Mouse (Mus musculus): ENCODE measurements around the gene Il25. TPM values are rescaled to one million over a fixed set of nuclear protein-coding genes. Genes with fewer than 3 reads are reported as not detected.

The Il25 gene
- polyA plus RNA-seq, 1 experiment from 2014 or later = 0.28 TPM

DNA sequence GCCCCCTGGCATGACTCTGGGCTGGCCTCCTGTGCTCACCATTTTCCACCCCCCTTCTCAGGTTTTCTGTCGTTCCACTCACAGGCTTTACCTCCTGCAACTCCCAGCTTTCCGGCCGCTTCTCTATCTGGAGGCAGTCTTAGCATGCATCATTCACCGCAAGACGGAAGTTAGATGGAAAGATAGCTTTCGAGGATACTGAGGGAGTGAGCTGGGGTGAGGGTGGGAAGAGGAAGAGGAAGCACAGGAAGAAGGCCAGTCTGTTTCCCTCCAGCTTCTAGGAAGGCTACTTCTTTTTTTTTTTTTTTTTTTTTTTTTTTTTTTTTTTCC, 4.3 kb downstream of the Il25 start:
- WGBS = 57% methylated on average over 6 of the region's 6 CpGs
- peaks cover 11% of the 10 kb centered on the region for H3K4me1 ChIP-seq (replicated peaks; ENCODE audit: control insufficient read depth, insufficient read depth, low read length)
- H3K27ac ChIP-seq (ENCODE audit: low read depth) = peak overlapping the region; percentile 75; the same call in 1 of the 2 replicates
- ATAC-seq (replicated peaks; ENCODE audit: low FRiP score, low TSS enrichment, low read depth) = peak; percentile 42; the same call in 1 of the 2 replicates
- 0 out of 2 replicates have a peak overlapping the region, but pooled peaks have one; percentile 11 for H3K9ac ChIP-seq (ENCODE audit: low read length)
- H3K27me3 ChIP-seq (replicated peaks; ENCODE audit: control insufficient read depth, insufficient read depth, low read length) = no peaks in the 10 kb centered on the region
- H3K36me3 ChIP-seq (ENCODE audit: control insufficient read depth, insufficient read depth, low read length) = no peaks in the 10 kb centered on the region
- H3K4me3 ChIP-seq (ENCODE audit: low read depth, low read length) = no peak overlapping the region
- 0 out of 2 replicates have a peak overlapping the region, but pooled peaks have one; percentile 4 for H3K4me2 ChIP-seq (ENCODE audit: low read length)
- no peak for DNase-seq (ENCODE audit: low spot score)
- H3K9me3 ChIP-seq (ENCODE audit: control insufficient read depth, low read length) = no peaks in the 10 kb centered on the region

GRCm38 (mm10) chr14:54937361-54938182, 5.1 kb downstream of the Il25 start:
- H3K4me3 ChIP-seq (ENCODE audit: low read depth, low read length) = no peak overlapping the region
- no peak overlapping the region for H3K4me2 ChIP-seq (ENCODE audit: low read length)
- no peak overlapping the region for H3K9ac ChIP-seq (ENCODE audit: low read length)
- H3K27ac ChIP-seq (ENCODE audit: low read depth) = no peak overlapping the region
- no peak for ATAC-seq (replicated peaks; ENCODE audit: low FRiP score, low TSS enrichment, low read depth)
- 89% methylated on average over 16 of the region's 16 CpGs for WGBS
- H3K4me1 ChIP-seq (replicated peaks; ENCODE audit: control insufficient read depth, insufficient read depth, low read length) = peaks cover 10% of the 10 kb centered on the region
- no peak for DNase-seq (ENCODE audit: low spot score)
- no peaks in the 10 kb centered on the region for H3K27me3 ChIP-seq (replicated peaks; ENCODE audit: control insufficient read depth, insufficient read depth, low read length)
- no peaks in the 10 kb centered on the region for H3K36me3 ChIP-seq (ENCODE audit: control insufficient read depth, insufficient read depth, low read length)
- no peaks in the 10 kb centered on the region for H3K9me3 ChIP-seq (ENCODE audit: control insufficient read depth, low read length)

- Histone ChIP-seq H3K27me3 (replicated peaks; ENCODE audit: control insufficient read depth, insufficient read depth, low read length) (no peaks in the 10 kb centered on the region), H3K36me3 (ENCODE audit: control insufficient read depth, insufficient read depth, low read length) (no peaks in the 10 kb centered on the region), H3K4me3 (ENCODE audit: low read depth, low read length) (no peak overlapping the region), H3K4me2 (ENCODE audit: low read length) (no peak overlapping the region), H3K9ac (ENCODE audit: low read length) (no peak overlapping the region), H3K27ac (ENCODE audit: low read depth) (no peak overlapping the region), H3K4me1 (replicated peaks; ENCODE audit: control insufficient read depth, insufficient read depth, low read length) (peaks cover 5% of the 10 kb centered on the region; the same call in 1 of the 2 replicates), H3K9me3 (ENCODE audit: control insufficient read depth, low read length) (no peaks in the 10 kb centered on the region)
- WGBS = 76% methylated on average over 15 of the region's 15 CpGs
- DNase-seq (ENCODE audit: low spot score) = no peak
- ATAC-seq (replicated peaks; ENCODE audit: low FRiP score, low TSS enrichment, low read depth) = no peak
Measured at GRCm38 (mm10) chr14:54938431-54939219, 6.1 kb downstream of the Il25 start.

DNA sequence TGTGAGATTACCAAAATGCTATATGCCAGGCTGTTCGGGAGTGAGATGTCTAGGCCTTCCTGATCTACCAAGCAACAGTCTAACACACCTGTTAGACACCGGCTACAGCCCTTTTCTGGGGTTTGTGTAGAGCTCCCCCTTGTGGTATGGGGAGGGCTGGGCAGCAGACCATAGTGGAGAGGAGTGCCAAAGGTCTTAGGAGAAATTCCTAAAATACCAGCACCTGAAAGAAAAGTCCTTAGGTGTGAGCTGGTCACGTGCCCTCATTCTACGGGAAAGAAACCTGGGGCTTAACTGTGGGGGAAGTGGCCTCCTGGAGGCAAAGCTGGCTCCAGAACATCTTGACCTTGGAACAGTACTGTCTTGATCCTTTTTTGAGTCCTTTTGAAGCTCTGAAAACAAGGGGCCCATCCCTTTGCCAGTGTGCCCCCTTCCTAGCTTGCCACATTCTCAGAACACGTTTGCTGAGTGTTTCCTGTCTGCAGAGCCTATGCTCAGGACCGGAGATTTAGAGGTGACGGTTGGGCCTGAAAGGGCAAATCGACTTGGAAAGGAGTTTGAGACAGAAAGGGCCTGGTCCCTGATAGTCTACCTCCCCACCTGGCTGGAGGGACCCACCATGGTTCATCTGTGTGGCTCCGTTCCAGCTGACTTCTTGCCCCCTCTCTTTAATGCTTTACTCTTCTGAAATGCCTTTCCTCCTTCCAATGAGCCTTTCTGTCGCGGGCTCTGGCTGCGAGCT, 7.1 kb downstream of the Il25 start:
- Histone ChIP-seq H3K27ac (ENCODE audit: low read depth) (no peak overlapping the region), H3K27me3 (replicated peaks; ENCODE audit: control insufficient read depth, insufficient read depth, low read length) (no peaks in the 10 kb centered on the region), H3K4me3 (ENCODE audit: low read depth, low read length) (no peak overlapping the region), H3K4me2 (ENCODE audit: low read length) (no peak overlapping the region), H3K4me1 (replicated peaks; ENCODE audit: control insufficient read depth, insufficient read depth, low read length) (peaks cover 5% of the 10 kb centered on the region; the same call in 1 of the 2 replicates), H3K9ac (ENCODE audit: low read length) (no peak overlapping the region), H3K36me3 (ENCODE audit: control insufficient read depth, insufficient read depth, low read length) (no peaks in the 10 kb centered on the region), H3K9me3 (ENCODE audit: control insufficient read depth, low read length) (no peaks in the 10 kb centered on the region)
- DNase-seq (ENCODE audit: low spot score) (peak; percentile 78), ATAC-seq (replicated peaks; ENCODE audit: low FRiP score, low TSS enrichment, low read depth) (peak; percentile 54; the same call in 1 of the 2 replicates)
- 58% methylated on average over 12 of the region's 12 CpGs for WGBS

- WGBS = 80% methylated on average over 3 of the region's 3 CpGs
- Histone ChIP-seq H3K9ac (ENCODE audit: low read length) (no peak overlapping the region), H3K9me3 (ENCODE audit: control insufficient read depth, low read length) (no peaks in the 10 kb centered on the region), H3K4me1 (replicated peaks; ENCODE audit: control insufficient read depth, insufficient read depth, low read length) (peaks cover 5% of the 10 kb centered on the region; the same call in 1 of the 2 replicates), H3K36me3 (ENCODE audit: control insufficient read depth, insufficient read depth, low read length) (no peaks in the 10 kb centered on the region), H3K4me2 (ENCODE audit: low read length) (no peak overlapping the region), H3K27me3 (replicated peaks; ENCODE audit: control insufficient read depth, insufficient read depth, low read length) (no peaks in the 10 kb centered on the region), H3K4me3 (ENCODE audit: low read depth, low read length) (no peak overlapping the region), H3K27ac (ENCODE audit: low read depth) (no peak overlapping the region)
- DNase-seq (ENCODE audit: low spot score) (no peak), ATAC-seq (replicated peaks; ENCODE audit: low FRiP score, low TSS enrichment, low read depth) (no peak)
Measured at GRCm38 (mm10) chr14:54940176-54940530, 7.7 kb downstream of the Il25 start.

GRCm38 (mm10) chr14:54941024-54941978, 8.8 kb downstream of the Il25 start:
- H3K36me3 ChIP-seq (ENCODE audit: control insufficient read depth, insufficient read depth, low read length) = no peaks in the 10 kb centered on the region
- no peak overlapping the region for H3K4me3 ChIP-seq (ENCODE audit: low read depth, low read length)
- DNase-seq (ENCODE audit: low spot score) (no peak), ATAC-seq (replicated peaks; ENCODE audit: low FRiP score, low TSS enrichment, low read depth) (no peak)
- no peaks in the 10 kb centered on the region for H3K9me3 ChIP-seq (ENCODE audit: control insufficient read depth, low read length)
- 60% methylated on average over 13 of the region's 13 CpGs for WGBS
- H3K27ac ChIP-seq (ENCODE audit: low read depth) = no peak overlapping the region
- H3K4me1 ChIP-seq (replicated peaks; ENCODE audit: control insufficient read depth, insufficient read depth, low read length) = peaks cover 4% of the 10 kb centered on the region; the same call in 1 of the 2 replicates
- no peak overlapping the region for H3K4me2 ChIP-seq (ENCODE audit: low read length)
- H3K9ac ChIP-seq (ENCODE audit: low read length) = no peak overlapping the region
- no peaks in the 10 kb centered on the region for H3K27me3 ChIP-seq (replicated peaks; ENCODE audit: control insufficient read depth, insufficient read depth, low read length)

GRCm38 (mm10) chr14:54942479-54942878, 10.0 kb downstream of the Il25 start:
- Histone ChIP-seq H3K4me3 (ENCODE audit: low read depth, low read length) (no peak overlapping the region), H3K4me2 (ENCODE audit: low read length) (no peak overlapping the region), H3K27ac (ENCODE audit: low read depth) (no peak overlapping the region), H3K9ac (ENCODE audit: low read length) (no peak overlapping the region), H3K27me3 (replicated peaks; ENCODE audit: control insufficient read depth, insufficient read depth, low read length) (no peaks in the 10 kb centered on the region), H3K36me3 (ENCODE audit: control insufficient read depth, insufficient read depth, low read length) (no peaks in the 10 kb centered on the region), H3K4me1 (replicated peaks; ENCODE audit: control insufficient read depth, insufficient read depth, low read length) (no peaks in the 10 kb centered on the region), H3K9me3 (ENCODE audit: control insufficient read depth, low read length) (no peaks in the 10 kb centered on the region)
- DNase-seq (ENCODE audit: low spot score) (no peak), ATAC-seq (replicated peaks; ENCODE audit: low FRiP score, low TSS enrichment, low read depth) (no peak)
- 85% methylated on average over 8 of the region's 8 CpGs for WGBS

All from intestine, embryonic 14.5 days (tissue).